Mouse (Mus musculus): ENCODE results near the gene Art1. TPM values are rescaled to one million over a fixed set of nuclear protein-coding genes. Genes with fewer than 3 reads are reported as not detected.

The Art1 gene
- 0.67 and 0.79 TPM in 2 replicates for polyA plus RNA-seq (2016; fragmentation: Nextera tagmentation; extraction: Ambion mirVana)

GRCm38 (mm10) chr7:102101487-102101886, at the start of gene Art1:
Art1 (plus strand) TSS chr7:102101743.
- peak within 1 kb of the TSS; percentile 76 for H3K27ac ChIP-seq (replicated peaks)
- peaks cover 41% of the 10 kb centered on the region for H3K4me1 ChIP-seq
- H3K9me3 ChIP-seq (replicated peaks): no peaks in the 10 kb centered on the region
- 48% methylated on average over 5 of the region's 5 CpGs for WGBS
- H3K27me3 ChIP-seq (ENCODE audit: low read depth, poor library complexity, severe bottlenecking): peaks cover 23% of the 10 kb centered on the region
- no peak for DNase-seq (ENCODE audit: low spot score)
- no peak within 1 kb of the TSS; the same call in 1 of the 2 replicates for H3K4me3 ChIP-seq
- H3K36me3 ChIP-seq: 0 out of 2 replicates have a peak, but pooled peaks cover 4% of the 10 kb centered on the region

- DNase-seq (ENCODE audit: low spot score): no peak
- H3K36me3 ChIP-seq: peaks cover 60% of the 10 kb centered on the region
- H3K4me1 ChIP-seq: peaks cover 19% of the 10 kb centered on the region
- no peaks in the 10 kb centered on the region for H3K27me3 ChIP-seq (ENCODE audit: low read depth, poor library complexity, severe bottlenecking)
- 90% methylated on average over 3 of the region's 3 CpGs for WGBS
- H3K27ac ChIP-seq (replicated peaks): no peak overlapping the region
- no peak overlapping the region for H3K4me3 ChIP-seq
- H3K9me3 ChIP-seq (replicated peaks): no peaks in the 10 kb centered on the region
Observed at GRCm38 (mm10) chr7:102061353-102061752, 40.2 kb upstream of the Art1 start.

- no peak for DNase-seq (ENCODE audit: low spot score)
- H3K9me3 ChIP-seq (replicated peaks): no peaks in the 10 kb centered on the region
- 91% methylated on average over 1 of the region's 1 CpGs for WGBS
- no peaks in the 10 kb centered on the region for H3K27me3 ChIP-seq (ENCODE audit: low read depth, poor library complexity, severe bottlenecking)
- no peak overlapping the region for H3K4me3 ChIP-seq
- H3K27ac ChIP-seq (replicated peaks): no peak overlapping the region
- H3K4me1 ChIP-seq: peaks cover 23% of the 10 kb centered on the region
- peaks cover 52% of the 10 kb centered on the region for H3K36me3 ChIP-seq
Observed at GRCm38 (mm10) chr7:102062203-102062602, 39.3 kb upstream of the Art1 start.

- Histone ChIP-seq H3K27me3 (ENCODE audit: low read depth, poor library complexity, severe bottlenecking) (no peaks in the 10 kb centered on the region), H3K27ac (replicated peaks) (no peak overlapping the region), H3K4me1 (peaks cover 23% of the 10 kb centered on the region), H3K4me3 (peak overlapping the region; percentile 84), H3K9me3 (replicated peaks) (no peaks in the 10 kb centered on the region), H3K36me3 (peaks cover 49% of the 10 kb centered on the region)
- no peak for DNase-seq (ENCODE audit: low spot score)
- WGBS: 92% methylated on average over 9 of the region's 9 CpGs
Observed at GRCm38 (mm10) chr7:102063891-102064290, 37.7 kb upstream of the Art1 start.

GRCm38 (mm10) chr7:102064655-102065045, 36.9 kb upstream of the Art1 start:
- H3K4me3 ChIP-seq: peak overlapping the region; percentile 84
- 2% methylated on average over 9 of the region's 9 CpGs for WGBS
- no peaks in the 10 kb centered on the region for H3K27me3 ChIP-seq (ENCODE audit: low read depth, poor library complexity, severe bottlenecking)
- peak overlapping the region; percentile 93 for H3K27ac ChIP-seq (replicated peaks)
- peaks cover 23% of the 10 kb centered on the region for H3K4me1 ChIP-seq
- no peak for DNase-seq (ENCODE audit: low spot score)
- H3K36me3 ChIP-seq: peaks cover 46% of the 10 kb centered on the region
- H3K9me3 ChIP-seq (replicated peaks): no peaks in the 10 kb centered on the region

- Histone ChIP-seq H3K4me1 (peaks cover 23% of the 10 kb centered on the region), H3K27ac (replicated peaks) (peak within 1 kb of the TSS; percentile 93), H3K4me3 (peak within 1 kb of the TSS; percentile 84), H3K27me3 (ENCODE audit: low read depth, poor library complexity, severe bottlenecking) (no peaks in the 10 kb centered on the region), H3K9me3 (replicated peaks) (no peaks in the 10 kb centered on the region), H3K36me3 (peaks cover 46% of the 10 kb centered on the region)
- under 1% methylated on average over 56 of the region's 56 CpGs for WGBS
- peak; percentile 94 for DNase-seq (ENCODE audit: low spot score)
Observed at GRCm38 (mm10) chr7:102065046-102065891, 36.3 kb upstream of the Art1 start, which contains the start of the genes Rnf121, Xndc1 and Xntrpc. Rnf121 (minus strand) TSS chr7:102065469. Xndc1 (plus strand) TSS chr7:102065511. Xntrpc (plus strand) TSS chr7:102065713.

- no peak for DNase-seq (ENCODE audit: low spot score)
- no peaks in the 10 kb centered on the region for H3K9me3 ChIP-seq (replicated peaks)
- WGBS: 83% methylated on average over 6 of the region's 6 CpGs
- peak overlapping the region; percentile 93; the same call in 1 of the 2 replicates for H3K27ac ChIP-seq (replicated peaks)
- peaks cover 23% of the 10 kb centered on the region for H3K4me1 ChIP-seq
- H3K4me3 ChIP-seq: peak overlapping the region; percentile 84
- H3K36me3 ChIP-seq: peaks cover 48% of the 10 kb centered on the region
- no peaks in the 10 kb centered on the region for H3K27me3 ChIP-seq (ENCODE audit: low read depth, poor library complexity, severe bottlenecking)
Observed at GRCm38 (mm10) chr7:102066363-102066762, 35.2 kb upstream of the Art1 start.

- H3K4me3 ChIP-seq: no peak overlapping the region
- WGBS: 86% methylated on average over 7 of the region's 7 CpGs
- H3K4me1 ChIP-seq: no peaks in the 10 kb centered on the region
- H3K27ac ChIP-seq (replicated peaks): no peak overlapping the region
- H3K27me3 ChIP-seq (ENCODE audit: low read depth, poor library complexity, severe bottlenecking): no peaks in the 10 kb centered on the region
- DNase-seq (ENCODE audit: low spot score): no peak
- no peaks in the 10 kb centered on the region for H3K9me3 ChIP-seq (replicated peaks)
- peaks cover 97% of the 10 kb centered on the region for H3K36me3 ChIP-seq
Observed at GRCm38 (mm10) chr7:102076714-102077296, 24.7 kb upstream of the Art1 start.

GRCm38 (mm10) chr7:102078517-102078916, 23.0 kb upstream of the Art1 start:
- no peaks in the 10 kb centered on the region for H3K9me3 ChIP-seq (replicated peaks)
- no peak for DNase-seq (ENCODE audit: low spot score)
- 82% methylated on average over 7 of the region's 7 CpGs for WGBS
- H3K27me3 ChIP-seq (ENCODE audit: low read depth, poor library complexity, severe bottlenecking): no peaks in the 10 kb centered on the region
- no peak overlapping the region for H3K27ac ChIP-seq (replicated peaks)
- no peak overlapping the region for H3K4me3 ChIP-seq
- H3K4me1 ChIP-seq: no peaks in the 10 kb centered on the region
- H3K36me3 ChIP-seq: peaks cover 97% of the 10 kb centered on the region

GRCm38 (mm10) chr7:102080311-102080710, 21.2 kb upstream of the Art1 start:
- WGBS: 95% methylated on average over 8 of the region's 8 CpGs
- Histone ChIP-seq H3K36me3 (peaks cover 97% of the 10 kb centered on the region), H3K27me3 (ENCODE audit: low read depth, poor library complexity, severe bottlenecking) (no peaks in the 10 kb centered on the region), H3K9me3 (replicated peaks) (no peaks in the 10 kb centered on the region), H3K27ac (replicated peaks) (no peak overlapping the region), H3K4me3 (no peak overlapping the region), H3K4me1 (no peaks in the 10 kb centered on the region)
- DNase-seq (ENCODE audit: low spot score): no peak

- Histone ChIP-seq H3K27ac (replicated peaks) (no peak overlapping the region), H3K27me3 (ENCODE audit: low read depth, poor library complexity, severe bottlenecking) (no peaks in the 10 kb centered on the region), H3K4me1 (no peaks in the 10 kb centered on the region), H3K9me3 (replicated peaks) (no peaks in the 10 kb centered on the region), H3K36me3 (peaks cover 96% of the 10 kb centered on the region), H3K4me3 (no peak overlapping the region)
- no peak for DNase-seq (ENCODE audit: low spot score)
- WGBS: 95% methylated on average over 5 of the region's 5 CpGs
Observed at GRCm38 (mm10) chr7:102081784-102082183, 19.8 kb upstream of the Art1 start.

- Histone ChIP-seq H3K27ac (replicated peaks) (no peak within 1 kb of the TSS), H3K4me3 (no peak within 1 kb of the TSS), H3K4me1 (no peaks in the 10 kb centered on the region), H3K27me3 (ENCODE audit: low read depth, poor library complexity, severe bottlenecking) (no peaks in the 10 kb centered on the region), H3K9me3 (replicated peaks) (no peaks in the 10 kb centered on the region), H3K36me3 (peaks cover 92% of the 10 kb centered on the region)
- 88% methylated on average over 5 of the region's 5 CpGs for WGBS
- DNase-seq (ENCODE audit: low spot score): no peak
Observed at GRCm38 (mm10) chr7:102082816-102083215, 18.7 kb upstream of the Art1 start, which contains the start of gene Trpc2. Trpc2 (plus strand) TSS chr7:102083116.
